Mouse (Mus musculus): ENCODE measurements around the gene Scaf1. TPM values are rescaled to one million over a fixed set of nuclear protein-coding genes. Genes with fewer than 3 reads are reported as not detected.
A peak's percentile ranks its signal among the peaks of the same experiment; 100 is the strongest.
"Not testable (repeated sequence)": the region's sequence is repeated elsewhere in the genome, so short reads cannot be mapped to it uniquely, and the experiment has no call there.

Gene Scaf1
- polyA plus RNA-seq, 1 experiment from 2014 or later, result 56.7 TPM

DNA sequence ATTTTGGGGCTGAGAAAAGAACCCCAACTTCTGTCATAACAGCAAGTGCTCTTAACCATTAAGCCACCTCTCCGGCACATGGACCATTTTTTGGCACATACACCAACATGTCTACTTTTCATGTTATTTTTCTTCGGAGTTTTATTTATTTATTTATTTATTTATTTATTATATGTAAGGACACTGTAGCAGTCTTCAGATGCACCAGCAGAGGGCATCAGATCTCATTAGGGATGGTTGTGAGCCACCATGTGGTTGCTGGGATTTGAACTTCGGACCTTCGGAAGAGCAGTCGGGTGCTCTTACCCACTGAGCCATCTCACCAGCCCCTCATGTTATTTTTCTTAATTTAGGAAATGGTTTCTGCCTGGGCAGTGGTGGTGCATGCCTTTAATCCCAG lies 7.5 kb upstream of the Scaf1 start:
- 83% methylated on average over 5 of the region's 5 CpGs for WGBS
- not testable (repeated sequence) for H3K4me3 ChIP-seq; H3K9me3 ChIP-seq; H3K27ac ChIP-seq; H3K9ac ChIP-seq; H3K4me2 ChIP-seq; H3K27me3 ChIP-seq (replicated peaks); ATAC-seq (replicated peaks)
- peaks cover 12% of the 10 kb centered on the region; the same call in 1 of the 2 replicates for H3K4me1 ChIP-seq
- H3K36me3 ChIP-seq (replicated peaks), result peaks cover 15% of the 10 kb centered on the region

DNA sequence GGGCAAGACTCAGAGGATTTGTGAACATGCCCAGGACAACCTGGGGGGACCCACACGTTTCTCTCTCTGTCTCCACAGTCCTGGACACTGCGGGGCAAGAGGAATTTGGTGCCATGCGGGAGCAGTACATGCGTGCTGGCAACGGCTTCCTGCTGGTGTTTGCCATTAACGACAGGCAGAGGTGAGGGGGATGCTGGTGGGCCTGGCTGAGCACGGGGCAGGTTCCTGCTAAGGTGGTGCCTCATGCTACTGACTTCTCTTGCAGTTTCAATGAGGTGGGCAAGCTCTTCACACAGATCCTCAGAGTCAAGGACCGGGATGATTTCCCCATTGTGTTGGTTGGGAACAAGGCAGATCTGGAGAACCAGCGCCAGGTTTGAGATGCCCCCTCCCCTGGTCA lies 4.1 kb upstream of the Scaf1 start:
- no peaks in the 10 kb centered on the region for H3K36me3 ChIP-seq (replicated peaks)
- no peaks in the 10 kb centered on the region for H3K27me3 ChIP-seq (replicated peaks)
- ATAC-seq (replicated peaks), result no peak
- H3K9me3 ChIP-seq, result no peaks in the 10 kb centered on the region
- H3K4me3 ChIP-seq, result no peak overlapping the region
- 83% methylated on average over 9 of the region's 9 CpGs for WGBS
- H3K4me1 ChIP-seq, result peaks cover 17% of the 10 kb centered on the region
- H3K27ac ChIP-seq, result no peak overlapping the region
- H3K4me2 ChIP-seq, result no peak overlapping the region
- no peak overlapping the region for H3K9ac ChIP-seq

DNA sequence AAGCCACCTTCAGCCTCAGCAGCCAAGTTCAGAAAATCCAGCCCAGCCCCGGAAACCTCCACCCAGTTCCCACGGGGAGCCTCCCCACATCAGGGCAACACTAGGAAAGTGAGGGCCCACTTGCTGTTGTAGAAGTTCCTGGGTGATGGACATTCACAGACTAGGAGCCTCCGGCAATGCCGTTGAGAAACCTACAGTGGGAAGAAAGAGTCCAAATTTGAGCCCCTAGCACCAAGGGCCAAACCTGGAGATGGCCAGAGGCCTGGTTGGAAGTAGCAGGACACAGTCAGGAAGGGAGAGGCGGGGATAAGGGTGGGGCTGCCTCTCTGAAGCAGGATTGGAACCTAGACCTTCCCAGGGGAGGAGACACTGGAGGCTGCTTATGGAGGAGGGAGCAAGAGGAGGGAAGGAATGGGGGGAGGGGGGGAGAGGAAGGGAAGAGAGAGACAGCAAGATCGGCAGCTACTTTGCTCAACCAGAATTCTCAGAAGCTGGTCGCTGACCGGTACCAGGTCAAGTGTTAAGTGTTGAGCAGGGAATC lies 2.9 kb upstream of the Scaf1 start:
- H3K36me3 ChIP-seq (replicated peaks), result no peaks in the 10 kb centered on the region
- H3K4me1 ChIP-seq, result peaks cover 27% of the 10 kb centered on the region
- H3K9ac ChIP-seq, result no peak overlapping the region
- no peak overlapping the region for H3K4me3 ChIP-seq
- H3K4me2 ChIP-seq, result peak overlapping the region; percentile 77
- WGBS, result 41% methylated on average over 8 of the region's 8 CpGs
- H3K9me3 ChIP-seq, result no peaks in the 10 kb centered on the region
- no peaks in the 10 kb centered on the region for H3K27me3 ChIP-seq (replicated peaks)
- H3K27ac ChIP-seq, result no peak overlapping the region
- no peak for ATAC-seq (replicated peaks)

DNA sequence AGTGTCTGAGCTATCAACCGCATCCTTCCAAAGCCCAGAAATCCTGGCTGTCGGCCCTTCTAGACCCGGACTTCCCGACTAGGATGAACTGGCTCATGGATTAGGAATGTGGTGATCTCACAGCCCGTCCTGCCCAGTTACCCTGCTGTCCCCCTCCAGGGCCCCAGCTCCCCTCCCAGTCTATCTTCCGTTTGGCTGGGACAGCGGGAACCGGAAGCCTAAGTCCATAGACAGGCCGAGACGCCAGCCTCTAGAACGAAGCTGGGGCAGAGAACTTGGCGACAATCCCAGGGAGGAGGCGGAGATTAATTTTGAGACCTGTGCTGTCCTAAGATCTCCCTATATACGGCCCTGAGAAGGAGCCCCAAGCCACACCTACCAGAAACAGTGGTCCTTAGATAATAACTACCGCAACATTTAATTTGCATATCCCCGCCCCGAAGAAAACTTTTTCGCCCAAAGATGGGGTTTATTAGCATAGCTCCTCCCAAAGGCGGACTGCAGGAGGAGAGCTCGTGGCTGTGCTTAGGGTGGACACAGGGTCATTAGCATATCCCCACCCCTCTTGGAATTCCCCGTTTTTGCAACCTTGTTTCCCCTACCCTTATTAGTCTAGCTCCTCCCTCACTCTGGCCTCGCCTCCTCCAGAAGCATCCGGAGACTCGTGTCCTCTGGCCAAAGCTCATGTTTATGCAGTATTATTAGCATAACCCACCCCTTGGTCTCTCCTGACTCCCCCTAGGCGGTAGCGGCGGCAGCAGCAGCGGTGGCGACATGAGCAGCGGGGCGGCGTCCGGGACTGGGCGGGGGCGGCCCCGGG lies 1.3 kb upstream of the Scaf1 start, which contains the start of gene Rras:
Gene Rras (plus strand): TSS at position 720 of the 820 bp plus-strand sequence.
- peaks cover 10% of the 10 kb centered on the region; the same call in 1 of the 2 replicates for H3K36me3 ChIP-seq (replicated peaks)
- H3K4me2 ChIP-seq, result peak within 1 kb of the TSS; percentile 77
- H3K9ac ChIP-seq, result peak within 1 kb of the TSS; percentile 38
- no peaks in the 10 kb centered on the region for H3K9me3 ChIP-seq
- peak within 1 kb of the TSS; percentile 77 for H3K27ac ChIP-seq
- peak within 1 kb of the TSS; percentile 92 for H3K4me3 ChIP-seq
- 0% methylated on average over 36 of the region's 36 CpGs for WGBS
- ATAC-seq (replicated peaks), result peak; percentile 77
- H3K27me3 ChIP-seq (replicated peaks), result no peaks in the 10 kb centered on the region
- peaks cover 27% of the 10 kb centered on the region for H3K4me1 ChIP-seq

DNA sequence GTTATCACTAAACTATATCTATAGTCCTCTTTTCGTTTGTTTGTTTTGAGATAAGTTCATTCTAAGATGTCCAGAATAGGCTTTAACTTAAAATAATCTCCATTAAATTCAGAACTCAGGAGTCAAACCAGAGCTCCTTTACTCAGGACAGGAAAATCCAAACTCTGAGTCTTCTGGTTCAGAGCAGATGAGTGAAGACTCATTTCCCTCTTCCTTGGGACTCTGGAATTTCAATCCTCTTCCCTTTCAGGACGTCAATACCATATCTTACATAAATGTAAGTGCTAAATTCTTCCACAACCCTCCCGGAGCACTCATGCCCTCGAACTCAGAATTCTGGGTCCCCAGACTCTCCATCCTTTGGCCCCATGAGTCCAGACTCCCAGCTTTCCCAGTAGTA lies 598 bp upstream of the Scaf1 start:
- Histone ChIP-seq H3K27ac (peak overlapping the region; percentile 77), H3K36me3 (replicated peaks) (peaks cover 17% of the 10 kb centered on the region; the same call in 1 of the 2 replicates), H3K9ac (peak overlapping the region; percentile 38), H3K4me3 (peak overlapping the region; percentile 92), H3K4me1 (peaks cover 27% of the 10 kb centered on the region), H3K4me2 (peak overlapping the region; percentile 77), H3K9me3 (no peaks in the 10 kb centered on the region), H3K27me3 (replicated peaks) (no peaks in the 10 kb centered on the region)
- WGBS, result 5% methylated on average over 4 of the region's 4 CpGs
- no peak for ATAC-seq (replicated peaks)

DNA sequence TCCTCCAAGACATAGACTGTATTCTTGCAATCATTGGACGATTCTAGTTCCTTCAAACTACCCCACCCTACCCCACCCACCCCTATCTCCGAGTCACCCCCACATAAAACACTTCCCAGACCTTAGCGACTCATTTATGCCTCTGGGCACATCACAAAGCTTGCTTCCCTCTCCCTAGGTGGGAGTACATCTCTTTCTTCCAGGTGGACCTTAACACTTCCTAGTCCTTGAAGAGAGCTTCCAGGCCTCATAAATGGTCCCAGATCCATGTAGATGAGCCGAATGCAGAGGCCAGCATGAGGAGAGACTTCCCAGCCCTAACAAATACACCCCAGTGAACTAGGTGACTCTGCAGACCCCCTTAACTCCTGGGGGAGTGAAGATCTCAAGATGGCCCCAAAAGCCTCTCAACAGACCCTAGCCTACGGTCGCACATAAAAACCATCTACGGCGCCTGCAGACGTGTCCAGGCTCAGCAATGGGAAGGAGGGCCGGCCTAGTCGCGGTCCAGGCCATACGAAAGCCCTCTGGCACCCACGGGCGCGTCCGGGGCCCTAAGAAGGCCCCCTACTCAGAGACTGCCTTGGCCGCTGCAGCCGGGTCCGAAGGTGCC lies 713 bp downstream of the Scaf1 start:
- peak overlapping the region; percentile 84 for H3K27ac ChIP-seq
- peaks cover 19% of the 10 kb centered on the region; the same call in 1 of the 2 replicates for H3K36me3 ChIP-seq (replicated peaks)
- 3% methylated on average over 20 of the region's 20 CpGs for WGBS
- peak overlapping the region; percentile 95 for H3K9ac ChIP-seq
- peak overlapping the region; percentile 77 for H3K4me2 ChIP-seq
- H3K9me3 ChIP-seq, result no peaks in the 10 kb centered on the region
- H3K27me3 ChIP-seq (replicated peaks), result no peaks in the 10 kb centered on the region
- peaks cover 27% of the 10 kb centered on the region for H3K4me1 ChIP-seq
- ATAC-seq (replicated peaks), result no peak
- H3K4me3 ChIP-seq, result peak overlapping the region; percentile 92

DNA sequence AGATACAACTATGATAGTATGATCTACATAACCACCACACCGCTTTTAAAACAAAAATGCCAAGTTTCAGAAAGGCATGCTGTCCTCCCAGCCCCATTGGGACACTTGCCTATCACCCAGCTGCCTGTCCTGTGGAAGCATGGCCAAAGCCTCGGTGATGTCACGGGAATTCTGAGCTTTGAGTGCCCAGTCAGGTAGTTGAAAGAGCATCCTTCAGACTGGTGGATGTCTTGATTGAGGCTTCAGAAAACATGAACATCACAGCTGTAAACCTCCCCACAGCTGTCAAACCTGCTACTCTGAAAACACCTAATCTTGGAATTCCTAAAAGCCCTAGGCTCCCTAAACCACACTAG lies 2.1 kb downstream of the Scaf1 start:
- no peak overlapping the region for H3K4me2 ChIP-seq
- no peak overlapping the region for H3K9ac ChIP-seq

DNA sequence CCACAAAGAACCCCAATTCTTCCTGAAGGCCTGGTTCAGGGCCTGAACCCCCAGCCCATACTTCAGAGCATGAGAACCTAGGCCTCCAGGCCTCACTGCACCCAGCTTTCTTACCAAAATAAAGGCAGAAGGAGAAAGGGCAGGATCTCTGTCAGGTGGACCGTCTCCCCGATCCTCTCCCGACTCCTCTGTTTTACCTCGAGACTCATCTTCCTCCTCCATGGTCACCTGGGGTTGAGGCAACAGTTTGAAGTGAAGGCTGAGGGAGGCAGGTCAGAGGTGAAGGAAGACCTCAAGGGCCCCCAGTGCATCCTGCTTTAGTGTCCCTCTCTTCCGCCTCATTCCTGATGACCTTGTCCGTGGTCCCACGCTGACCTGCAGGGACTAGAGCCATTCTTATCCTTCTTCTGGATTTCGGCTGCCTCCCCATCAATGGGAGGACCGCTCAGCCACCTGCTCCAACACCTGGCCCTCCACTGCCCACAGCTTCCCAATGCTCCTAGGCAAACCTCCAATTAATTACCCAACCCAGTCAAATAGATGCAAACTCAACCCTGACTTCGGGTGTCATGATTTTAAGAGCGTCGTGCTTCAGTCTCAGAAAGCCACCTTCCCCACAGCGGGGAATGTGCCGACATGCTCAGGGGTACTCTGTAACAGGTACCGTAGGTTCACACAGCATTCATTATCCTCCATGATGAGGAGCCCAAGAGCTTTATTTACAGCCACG lies 2.6 kb downstream of the Scaf1 start:
- no peaks in the 10 kb centered on the region for H3K9me3 ChIP-seq
- no peak for ATAC-seq (replicated peaks)
- H3K36me3 ChIP-seq (replicated peaks), result peaks cover 34% of the 10 kb centered on the region
- H3K27me3 ChIP-seq (replicated peaks), result no peaks in the 10 kb centered on the region
- 98% methylated on average over 16 of the region's 16 CpGs for WGBS
- H3K4me2 ChIP-seq, result no peak overlapping the region
- H3K9ac ChIP-seq, result no peak overlapping the region
- no peak overlapping the region for H3K27ac ChIP-seq
- H3K4me1 ChIP-seq, result peaks cover 27% of the 10 kb centered on the region
- H3K4me3 ChIP-seq, result no peak overlapping the region

More for the DNA sequence above, 2.1 kb downstream of the Scaf1 start:
- Histone ChIP-seq H3K9me3 (no peaks in the 10 kb centered on the region), H3K27ac (no peak overlapping the region), H3K36me3 (replicated peaks) (peaks cover 30% of the 10 kb centered on the region), H3K4me3 (no peak overlapping the region), H3K4me1 (peaks cover 27% of the 10 kb centered on the region), H3K27me3 (replicated peaks) (no peaks in the 10 kb centered on the region)
- 97% methylated on average over 3 of the region's 3 CpGs for WGBS
- no peak for ATAC-seq (replicated peaks)

DNA sequence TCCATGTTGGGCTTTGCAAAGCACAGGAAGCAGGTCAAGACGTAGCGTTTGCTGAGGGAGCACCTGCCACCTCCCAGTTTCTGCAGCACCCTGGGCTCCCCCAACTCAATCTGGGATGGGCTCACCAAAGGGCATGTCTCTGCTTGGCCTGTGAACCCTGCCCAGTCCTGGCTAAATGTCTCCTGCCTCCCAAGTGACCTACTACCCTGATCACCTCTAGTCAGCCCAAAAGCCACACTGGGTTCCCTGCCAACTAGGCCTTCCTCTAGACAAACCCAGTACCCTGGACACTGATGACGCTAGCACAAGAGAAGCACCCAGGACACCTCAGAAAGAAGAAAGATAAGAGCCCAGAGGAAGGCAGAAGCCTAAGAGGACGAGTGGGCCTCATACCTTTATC lies 3.3 kb downstream of the Scaf1 start:
- 87% methylated on average over 4 of the region's 4 CpGs for WGBS
- Histone ChIP-seq H3K36me3 (replicated peaks) (peaks cover 41% of the 10 kb centered on the region), H3K4me1 (peaks cover 23% of the 10 kb centered on the region), H3K27me3 (replicated peaks) (no peaks in the 10 kb centered on the region), H3K27ac (no peak overlapping the region), H3K4me3 (no peak overlapping the region), H3K9me3 (no peaks in the 10 kb centered on the region), H3K9ac (no peak overlapping the region), H3K4me2 (no peak overlapping the region)
- no peak for ATAC-seq (replicated peaks)

DNA sequence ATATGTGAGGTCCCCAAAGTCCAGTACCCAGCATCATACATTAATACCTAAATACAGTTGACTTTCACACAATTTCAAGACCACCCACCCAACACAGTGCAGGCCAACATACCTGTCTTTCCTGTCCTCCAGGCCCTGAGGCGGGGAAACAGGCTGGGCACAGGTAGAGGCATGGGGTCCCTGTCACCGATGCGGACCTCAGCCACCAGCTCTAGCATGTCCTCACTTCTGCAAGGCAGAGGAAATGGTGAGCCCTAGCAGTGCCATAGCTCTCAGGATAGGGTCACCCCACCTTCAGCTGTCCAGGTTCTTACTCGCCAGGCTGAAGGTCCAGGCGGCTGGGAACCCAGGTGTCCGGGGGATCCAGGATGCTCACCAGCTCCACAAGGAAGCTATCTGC lies 4.2 kb downstream of the Scaf1 start:
- no peak overlapping the region for H3K9ac ChIP-seq

DNA sequence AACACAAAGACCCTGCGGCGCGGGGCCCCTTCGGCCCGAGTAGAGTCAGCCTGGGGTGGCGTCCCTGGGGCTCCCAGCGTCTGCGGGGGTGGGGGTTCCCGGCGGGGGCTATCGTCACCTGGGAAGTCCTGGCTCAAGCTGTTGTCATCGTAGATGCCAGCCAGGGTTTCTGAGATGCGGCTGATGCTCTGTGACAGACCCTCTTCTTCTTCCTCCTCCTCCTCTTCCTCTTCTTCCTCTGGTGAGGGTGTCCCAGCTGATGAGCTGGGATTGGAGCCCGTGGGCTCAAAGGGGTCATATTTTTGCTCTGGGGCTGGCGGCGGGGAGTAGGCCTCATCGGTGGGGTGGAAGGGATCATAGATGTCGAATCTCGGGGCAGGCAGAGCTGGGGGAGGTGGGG lies 7.8 kb downstream of the Scaf1 start:
- H3K27ac ChIP-seq, result no peak overlapping the region
- no peak overlapping the region for H3K4me3 ChIP-seq
- no peak overlapping the region for H3K9ac ChIP-seq
- 94% methylated on average over 19 of the region's 19 CpGs for WGBS
- no peak overlapping the region for H3K4me2 ChIP-seq
- no peaks in the 10 kb centered on the region for H3K27me3 ChIP-seq (replicated peaks)
- no peaks in the 10 kb centered on the region for H3K9me3 ChIP-seq
- H3K36me3 ChIP-seq (replicated peaks), result peaks cover 81% of the 10 kb centered on the region
- H3K4me1 ChIP-seq, result no peaks in the 10 kb centered on the region
- no peak for ATAC-seq (replicated peaks)

More for the DNA sequence above, 4.2 kb downstream of the Scaf1 start:
- Histone ChIP-seq H3K4me1 (peaks cover 16% of the 10 kb centered on the region), H3K27me3 (replicated peaks) (no peaks in the 10 kb centered on the region), H3K9me3 (no peaks in the 10 kb centered on the region), H3K36me3 (replicated peaks) (peaks cover 49% of the 10 kb centered on the region), H3K4me3 (no peak overlapping the region), H3K4me2 (no peak overlapping the region), H3K27ac (no peak overlapping the region)
- 99% methylated on average over 6 of the region's 6 CpGs for WGBS
- no peak for ATAC-seq (replicated peaks)

DNA sequence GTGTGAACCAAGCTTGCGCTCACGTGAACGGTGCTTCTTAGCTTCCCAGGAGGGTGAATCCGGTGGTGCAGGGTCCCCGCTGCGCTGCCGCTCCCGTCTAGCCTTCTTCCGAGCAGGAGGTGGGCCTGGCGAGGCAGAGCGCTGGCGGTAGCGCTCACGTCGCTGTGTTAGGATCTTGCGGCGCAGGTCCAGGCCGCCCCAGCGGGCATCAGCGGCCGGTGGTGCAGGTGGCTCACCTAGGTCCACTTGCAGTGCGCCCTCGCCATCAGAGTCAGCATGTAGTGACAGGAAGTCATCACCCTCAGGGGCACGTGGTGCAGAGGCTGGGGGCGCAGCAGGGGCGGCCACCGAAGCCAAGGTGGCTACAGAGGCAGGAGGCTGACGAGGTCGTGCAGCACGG lies 8.3 kb downstream of the Scaf1 start:
- Histone ChIP-seq H3K4me1 (no peaks in the 10 kb centered on the region), H3K27ac (no peak overlapping the region), H3K4me3 (no peak overlapping the region), H3K4me2 (no peak overlapping the region), H3K36me3 (replicated peaks) (peaks cover 81% of the 10 kb centered on the region), H3K9ac (no peak overlapping the region), H3K9me3 (no peaks in the 10 kb centered on the region), H3K27me3 (replicated peaks) (no peaks in the 10 kb centered on the region)
- WGBS, result 95% methylated on average over 30 of the region's 30 CpGs
- ATAC-seq (replicated peaks), result no peak

All from midbrain, embryonic 15.5 days (tissue).